Mouse (Mus musculus) forebrain, embryonic 15.5 days (tissue): ENCODE data around the gene Slc4a4. TPM values are rescaled to one million over a fixed set of nuclear protein-coding genes. Genes with fewer than 3 reads are reported as not detected.
A peak's percentile ranks its signal among the peaks of the same experiment; 100 is the strongest.

Source experiments
- ATAC-seq: fragments of 200-750 bp; cut with Nextera tagmentation; replicated peaks from 2 replicates; pipeline ENCODE4 v1.8.0; 2017; ENCODE audit warnings: mild to moderate bottlenecking, moderate TSS enrichment, moderate library complexity
- H3K27ac ChIP-seq: fragments of 300-500 bp; sonication (generic); replicated peaks from 2 replicates; pipeline ENCODE4 v1.5.1; 2015; ENCODE audit warnings: mild to moderate bottlenecking, inconsistent platforms
- H3K27me3 ChIP-seq: fragments of 300-500 bp; sonication (generic); 2 replicates; pipeline ENCODE4 v1.6.1; 2015; ENCODE audit warnings: inconsistent platforms
- H3K36me3 ChIP-seq: fragments of 300-500 bp; sonication (generic); 2 replicates; pipeline ENCODE4 v1.6.1; 2015; ENCODE audit warnings: mild to moderate bottlenecking, inconsistent platforms
- H3K4me1 ChIP-seq: fragments of 300-500 bp; sonication (generic); 2 replicates; pipeline ENCODE4 v1.6.1; 2015; ENCODE audit warnings: inconsistent platforms
- H3K4me2 ChIP-seq: fragments of 300-500 bp; sonication (generic); replicated peaks from 2 replicates; pipeline ENCODE4 v1.6.1; 2015; ENCODE audit warnings: mild to moderate bottlenecking, inconsistent platforms
- H3K4me3 ChIP-seq: fragments of 300-500 bp; sonication (generic); 2 replicates; pipeline ENCODE4 v1.5.1; 2015; ENCODE audit warnings: mild to moderate bottlenecking, inconsistent platforms
- H3K9ac ChIP-seq: fragments of 300-500 bp; sonication (generic); replicated peaks from 2 replicates; pipeline ENCODE4 v1.6.1; 2015; ENCODE audit warnings: mild to moderate bottlenecking, inconsistent platforms
- H3K9me3 ChIP-seq: fragments of 300-500 bp; sonication (generic); 2 replicates; pipeline ENCODE4 v1.6.1; 2016; ENCODE audit warnings: inconsistent platforms
- whole genome bisulfite sequencing: fragments of 180-500 bp; shearing (Covaris S2); methylation state at CpG from one replicate; pipeline ENCODE4 v1.1.7; 2015; ENCODE audit warnings: mixed read lengths; 5-methylcytosine and 5-hydroxymethylcytosine counted together
- polyA plus RNA-seq: library from polyadenylated mRNA; unstranded; fragments of >200 nt; fragmentation: Nextera tagmentation; extraction: Ambion mirVana; gene quantifications from 2 replicates; pipeline ENCODE4 v1.2.1, GENCODE M21; 2015

The Slc4a4 gene
- polyA plus RNA-seq, 1 experiment from 2014 or later, result 4.1 TPM

DNA sequence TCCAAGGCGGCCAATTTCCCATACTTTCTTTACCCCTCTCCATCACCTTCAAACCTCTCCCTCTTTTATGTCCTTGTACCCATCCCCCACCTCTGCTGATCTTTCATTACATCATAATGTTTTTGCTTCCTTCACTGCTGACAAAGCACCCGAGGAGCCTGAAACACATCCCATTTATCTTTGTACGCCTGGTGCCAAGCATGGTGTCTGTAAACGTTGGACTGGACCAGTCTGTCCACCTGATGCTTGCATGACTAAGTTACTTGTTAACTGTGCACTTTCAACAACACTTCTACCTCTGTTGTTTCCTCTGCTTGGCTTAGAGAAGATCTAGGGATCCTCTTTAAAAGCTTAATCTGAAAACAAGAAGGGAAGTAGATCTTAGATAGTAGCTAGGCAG, 180.5 kb downstream of the Slc4a4 start:
- 85% methylated on average over 4 of the region's 4 CpGs for WGBS
- ATAC-seq, result no peak
- Histone ChIP-seq H3K4me3 (no peak overlapping the region), H3K27ac (no peak overlapping the region), H3K4me1 (no peaks in the 10 kb centered on the region), H3K36me3 (no peaks in the 10 kb centered on the region), H3K27me3 (no peaks in the 10 kb centered on the region), H3K4me2 (no peak overlapping the region), H3K9ac (no peak overlapping the region), H3K9me3 (no peaks in the 10 kb centered on the region)

DNA sequence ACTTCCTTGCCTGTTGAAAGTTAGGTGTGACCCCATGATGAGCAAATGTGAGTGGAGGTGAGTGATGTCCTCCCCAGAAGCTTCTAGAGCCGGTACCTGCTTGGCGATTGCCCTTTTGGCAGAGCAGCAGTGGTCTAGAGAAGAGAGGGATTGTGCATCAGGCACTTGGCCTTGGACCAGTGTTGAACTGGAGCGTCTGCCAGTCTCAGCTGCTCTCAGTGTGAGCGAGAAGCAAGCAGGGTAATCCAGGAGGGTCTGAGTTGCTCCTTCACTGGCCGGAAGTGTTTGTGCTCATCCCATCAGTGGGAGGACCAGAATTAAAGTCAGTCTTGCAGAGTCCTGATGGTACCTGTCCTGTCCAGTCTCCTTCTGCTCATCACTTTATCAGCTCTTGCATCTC, 181.5 kb downstream of the Slc4a4 start:
- H3K4me1 ChIP-seq, result no peaks in the 10 kb centered on the region
- H3K27ac ChIP-seq, result no peak overlapping the region
- no peaks in the 10 kb centered on the region for H3K9me3 ChIP-seq
- no peak overlapping the region for H3K4me2 ChIP-seq
- no peaks in the 10 kb centered on the region for H3K27me3 ChIP-seq
- 87% methylated on average over 5 of the region's 5 CpGs for WGBS
- no peak for ATAC-seq
- H3K4me3 ChIP-seq, result no peak overlapping the region
- no peak overlapping the region for H3K9ac ChIP-seq
- no peaks in the 10 kb centered on the region for H3K36me3 ChIP-seq

GRCm38 (mm10) chr5:89070051-89070450, 183.4 kb downstream of the Slc4a4 start:
- Histone ChIP-seq H3K4me1 (no peaks in the 10 kb centered on the region), H3K9ac (no peak overlapping the region), H3K4me2 (no peak overlapping the region), H3K27ac (no peak overlapping the region), H3K9me3 (no peaks in the 10 kb centered on the region), H3K4me3 (no peak overlapping the region), H3K27me3 (no peaks in the 10 kb centered on the region), H3K36me3 (no peaks in the 10 kb centered on the region)
- 93% methylated on average over 3 of the region's 3 CpGs for WGBS
- no peak for ATAC-seq

- Histone ChIP-seq H3K27me3 (no peaks in the 10 kb centered on the region), H3K36me3 (no peaks in the 10 kb centered on the region), H3K27ac (no peak overlapping the region), H3K4me1 (no peaks in the 10 kb centered on the region), H3K4me2 (no peak overlapping the region), H3K9me3 (no peaks in the 10 kb centered on the region), H3K9ac (no peak overlapping the region), H3K4me3 (no peak overlapping the region)
- ATAC-seq, result no peak
- 96% methylated on average over 4 of the region's 4 CpGs for WGBS
These were observed 185.3 kb downstream of the Slc4a4 start for GRCm38 (mm10) chr5:89071957-89072356.

- H3K27me3 ChIP-seq, result no peaks in the 10 kb centered on the region
- no peaks in the 10 kb centered on the region for H3K36me3 ChIP-seq
- H3K4me1 ChIP-seq, result no peaks in the 10 kb centered on the region
- H3K4me2 ChIP-seq, result no peak overlapping the region
- no peak overlapping the region for H3K9ac ChIP-seq
- H3K9me3 ChIP-seq, result no peaks in the 10 kb centered on the region
- H3K27ac ChIP-seq, result no peak overlapping the region
- H3K4me3 ChIP-seq, result no peak overlapping the region
- WGBS, result 84% methylated on average over 1 of the region's 1 CpGs
- no peak for ATAC-seq
These were observed 191.1 kb downstream of the Slc4a4 start for GRCm38 (mm10) chr5:89077711-89078110.

DNA sequence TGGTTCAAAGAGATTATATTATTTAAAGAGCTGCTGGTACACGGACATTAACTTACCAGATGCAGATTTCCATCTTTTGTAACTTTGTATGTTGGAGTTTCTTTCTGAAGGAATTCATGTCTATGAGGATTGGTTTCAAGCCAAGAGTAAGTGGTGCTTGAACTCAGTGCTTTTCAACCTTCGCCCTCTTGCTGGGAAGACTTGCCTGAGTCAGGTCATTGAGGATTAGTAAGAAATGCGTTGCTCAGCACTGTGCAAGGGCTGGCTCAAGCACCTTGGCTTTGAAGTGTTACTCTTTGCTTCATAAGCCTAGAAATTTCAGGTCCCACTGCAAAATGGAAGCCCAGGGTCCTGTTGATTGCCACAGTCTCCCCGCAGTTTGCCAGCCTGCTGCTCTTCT, 196.9 kb downstream of the Slc4a4 start:
- ATAC-seq, result no peak
- no peaks in the 10 kb centered on the region for H3K36me3 ChIP-seq
- no peaks in the 10 kb centered on the region for H3K9me3 ChIP-seq
- WGBS, result 84% methylated on average over 4 of the region's 4 CpGs
- H3K4me1 ChIP-seq, result 0 out of 2 replicates have a peak, but pooled peaks cover 2% of the 10 kb centered on the region
- H3K4me2 ChIP-seq, result no peak overlapping the region
- H3K9ac ChIP-seq, result no peak overlapping the region
- H3K27me3 ChIP-seq, result no peaks in the 10 kb centered on the region
- no peak overlapping the region for H3K27ac ChIP-seq
- H3K4me3 ChIP-seq, result no peak overlapping the region

DNA sequence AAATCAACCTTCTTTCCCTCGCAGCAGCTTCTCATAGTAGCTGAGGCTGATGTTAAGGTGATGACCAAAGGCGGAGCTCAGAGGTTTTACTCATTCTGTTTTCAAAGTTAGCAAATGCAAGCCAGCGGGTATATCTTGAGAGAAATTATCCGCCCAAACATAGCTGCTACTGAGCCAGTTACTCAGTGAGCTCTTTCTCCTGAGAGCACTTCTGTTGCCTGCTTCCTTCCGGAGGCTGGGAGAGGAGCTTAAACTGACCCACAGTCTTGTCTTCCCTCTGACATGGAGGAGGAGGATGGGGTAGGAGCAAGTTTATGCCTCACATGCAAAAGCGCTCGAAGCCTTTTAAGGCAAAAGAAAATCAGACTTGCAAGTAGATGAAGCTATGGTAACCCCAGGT, 201.3 kb downstream of the Slc4a4 start:
- H3K9me3 ChIP-seq, result no peaks in the 10 kb centered on the region
- H3K27me3 ChIP-seq, result no peaks in the 10 kb centered on the region
- H3K36me3 ChIP-seq, result no peaks in the 10 kb centered on the region
- WGBS, result 87% methylated on average over 7 of the region's 7 CpGs
- H3K9ac ChIP-seq, result no peak overlapping the region
- H3K4me3 ChIP-seq, result no peak overlapping the region
- no peak overlapping the region for H3K4me2 ChIP-seq
- peaks cover 6% of the 10 kb centered on the region; the same call in 1 of the 2 replicates for H3K4me1 ChIP-seq
- peak overlapping the region; percentile 41; the same call in 1 of the 2 replicates for H3K27ac ChIP-seq
- no peak for ATAC-seq

DNA sequence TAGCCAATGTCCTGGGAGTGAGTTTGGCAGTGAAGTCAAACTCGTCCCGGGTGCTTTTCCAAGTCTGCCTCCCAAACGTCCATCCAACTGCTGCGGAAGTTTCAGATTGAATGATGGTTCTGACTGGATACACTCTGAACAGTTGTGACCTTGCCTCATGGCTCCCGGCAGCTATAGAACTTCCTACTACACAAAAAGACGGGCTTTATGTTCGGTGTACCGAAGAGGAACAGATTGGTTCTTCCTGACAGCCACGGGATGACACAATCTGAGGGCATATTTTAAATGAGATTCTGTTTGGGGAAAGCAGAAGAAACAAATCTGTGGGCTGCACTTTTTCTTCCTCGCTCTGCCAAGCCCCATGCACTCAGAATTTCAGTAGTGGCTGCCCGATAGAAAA, 201.8 kb downstream of the Slc4a4 start:
- H3K4me3 ChIP-seq, result no peak overlapping the region
- peak; percentile 69; the same call in 1 of the 2 replicates for ATAC-seq
- H3K9me3 ChIP-seq, result no peaks in the 10 kb centered on the region
- H3K27me3 ChIP-seq, result no peaks in the 10 kb centered on the region
- 50% methylated on average over 11 of the region's 11 CpGs for WGBS
- no peaks in the 10 kb centered on the region for H3K36me3 ChIP-seq
- H3K4me2 ChIP-seq, result no peak overlapping the region
- H3K4me1 ChIP-seq, result peaks cover 8% of the 10 kb centered on the region; the same call in 1 of the 2 replicates
- peak overlapping the region; percentile 41 for H3K27ac ChIP-seq
- no peak overlapping the region for H3K9ac ChIP-seq

GRCm38 (mm10) chr5:89090131-89090530, 203.5 kb downstream of the Slc4a4 start:
- Histone ChIP-seq H3K4me3 (no peak overlapping the region), H3K9me3 (no peaks in the 10 kb centered on the region), H3K27me3 (no peaks in the 10 kb centered on the region), H3K4me2 (no peak overlapping the region), H3K4me1 (peaks cover 8% of the 10 kb centered on the region; the same call in 1 of the 2 replicates), H3K27ac (no peak overlapping the region), H3K36me3 (no peaks in the 10 kb centered on the region), H3K9ac (no peak overlapping the region)
- no peak for ATAC-seq
- 88% methylated on average over 3 of the region's 3 CpGs for WGBS

GRCm38 (mm10) chr5:89096371-89096770, 209.8 kb downstream of the Slc4a4 start:
- Histone ChIP-seq H3K4me3 (no peak overlapping the region), H3K27me3 (no peaks in the 10 kb centered on the region), H3K4me1 (peaks cover 2% of the 10 kb centered on the region; the same call in 1 of the 2 replicates), H3K27ac (no peak overlapping the region), H3K9me3 (no peaks in the 10 kb centered on the region), H3K4me2 (no peak overlapping the region), H3K9ac (no peak overlapping the region), H3K36me3 (no peaks in the 10 kb centered on the region)
- ATAC-seq, result no peak

- H3K4me1 ChIP-seq, result peaks cover 2% of the 10 kb centered on the region; the same call in 1 of the 2 replicates
- H3K36me3 ChIP-seq, result no peaks in the 10 kb centered on the region
- no peak overlapping the region for H3K4me3 ChIP-seq
- H3K9me3 ChIP-seq, result no peaks in the 10 kb centered on the region
- H3K4me2 ChIP-seq, result no peak overlapping the region
- no peak overlapping the region for H3K9ac ChIP-seq
- 90% methylated on average over 3 of the region's 3 CpGs for WGBS
- no peak for ATAC-seq
- H3K27ac ChIP-seq, result no peak overlapping the region
- H3K27me3 ChIP-seq, result no peaks in the 10 kb centered on the region
These were observed 210.7 kb downstream of the Slc4a4 start for GRCm38 (mm10) chr5:89097291-89097690.

DNA sequence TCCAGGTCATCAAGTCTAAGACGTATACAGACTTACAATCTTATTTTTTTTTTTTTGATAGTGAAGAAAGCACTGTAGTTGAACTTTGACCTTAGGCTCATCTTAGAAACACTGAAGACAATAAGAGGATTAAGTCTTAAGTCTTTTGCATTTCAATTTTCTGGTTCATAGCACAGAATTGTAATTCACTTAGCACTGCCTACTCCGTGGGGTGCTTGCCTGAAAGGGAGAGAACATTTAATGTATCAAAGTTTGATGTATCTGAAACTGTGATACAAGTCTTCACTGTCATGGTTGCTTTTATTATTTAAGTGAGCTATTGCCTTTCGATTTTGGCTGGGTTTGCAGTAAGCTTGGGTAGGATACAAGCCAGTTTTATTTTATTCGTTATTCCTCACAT, 211.5 kb downstream of the Slc4a4 start:
- Histone ChIP-seq H3K4me3 (no peak overlapping the region), H3K9me3 (no peaks in the 10 kb centered on the region), H3K27ac (no peak overlapping the region), H3K27me3 (no peaks in the 10 kb centered on the region), H3K36me3 (no peaks in the 10 kb centered on the region), H3K9ac (no peak overlapping the region), H3K4me2 (no peak overlapping the region), H3K4me1 (no peaks in the 10 kb centered on the region)
- no peak for ATAC-seq
- WGBS, result 36% methylated on average over 4 of the region's 4 CpGs

DNA sequence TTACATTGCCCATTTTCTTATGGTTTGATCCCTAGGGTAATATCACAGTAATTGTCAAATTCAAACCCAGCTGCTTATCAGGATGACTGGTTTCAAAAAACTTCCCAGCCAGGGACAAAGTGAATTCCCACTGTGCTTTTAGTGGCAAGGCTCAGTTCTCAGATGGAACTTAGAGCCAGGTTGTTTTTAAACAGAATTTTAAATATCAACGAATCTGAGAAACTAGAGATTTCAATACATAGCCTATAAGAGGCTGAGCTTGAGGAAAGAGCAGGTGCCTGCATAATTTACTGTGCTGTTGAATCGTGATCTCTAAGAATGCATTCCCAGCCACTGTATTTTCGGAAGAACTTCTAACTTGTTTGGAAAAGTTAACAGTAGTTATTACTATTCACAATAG, 213.3 kb downstream of the Slc4a4 start:
- Histone ChIP-seq H3K9ac (no peak overlapping the region), H3K27ac (no peak overlapping the region), H3K4me3 (no peak overlapping the region), H3K9me3 (no peaks in the 10 kb centered on the region), H3K27me3 (no peaks in the 10 kb centered on the region), H3K4me2 (no peak overlapping the region), H3K36me3 (no peaks in the 10 kb centered on the region), H3K4me1 (no peaks in the 10 kb centered on the region)
- no peak for ATAC-seq
- WGBS, result 61% methylated on average over 3 of the region's 3 CpGs
